Mouse (Mus musculus): ENCODE results near the gene Nprl3. TPM values are rescaled to one million over a fixed set of nuclear protein-coding genes. Genes with fewer than 3 reads are reported as not detected.

The Nprl3 gene
- polyA plus RNA-seq, 1 experiment from 2014 or later = 50.2 TPM

DNA sequence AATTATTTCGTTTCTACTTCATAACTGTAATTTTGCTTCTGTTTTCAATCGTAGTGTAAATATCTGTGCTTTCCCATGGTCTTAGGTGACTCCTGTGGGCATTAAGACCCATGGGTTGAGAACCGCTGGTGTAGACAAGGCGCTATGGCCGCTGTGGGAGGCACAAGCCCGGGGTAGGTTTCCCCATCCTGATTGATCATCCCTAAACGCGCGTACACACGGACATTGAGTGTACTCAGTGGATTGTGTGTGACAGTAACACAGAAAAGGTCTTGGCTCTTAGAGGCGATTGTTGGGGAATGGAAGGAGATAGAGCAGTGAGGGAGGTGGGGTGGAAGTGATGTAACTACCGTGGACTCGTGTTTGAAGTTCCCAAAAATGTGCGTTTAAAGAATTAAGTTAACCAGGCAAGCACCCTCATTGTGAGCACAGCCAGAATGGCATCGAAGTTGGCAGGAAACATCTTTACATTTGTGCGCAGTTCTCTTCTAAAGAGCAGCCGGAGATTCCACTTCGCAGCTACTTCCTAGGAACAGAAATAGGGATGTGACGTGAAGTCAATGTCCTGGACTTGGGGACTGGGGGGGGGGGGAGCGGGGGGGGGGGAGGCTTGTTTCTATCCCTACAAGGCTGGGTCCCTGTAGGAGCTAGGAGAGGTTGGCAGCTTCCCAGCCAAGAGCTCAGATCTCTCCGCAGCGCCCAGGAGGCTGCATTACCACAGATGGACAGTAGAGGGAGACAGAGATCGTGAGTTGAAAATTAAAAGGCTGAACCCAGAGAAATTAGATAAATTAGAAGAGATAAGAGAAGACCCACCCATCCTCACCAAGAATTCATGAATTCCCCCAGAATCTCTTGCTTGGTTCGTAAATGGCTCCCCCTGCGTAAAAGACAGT lies 85.3 kb downstream of the Nprl3 start:
- H3K4me1 ChIP-seq (ENCODE audit: insufficient read depth, low read length) = no peaks in the 10 kb centered on the region
- H3K36me3 ChIP-seq (ENCODE audit: insufficient read depth, low read length) = no peaks in the 10 kb centered on the region
- 0 out of 2 replicates have a peak, but pooled peaks cover 3% of the 10 kb centered on the region for H3K27me3 ChIP-seq (ENCODE audit: insufficient read depth, low read length)
- WGBS = 48% methylated on average over 25 of the region's 25 CpGs
- no peak overlapping the region for H3K4me2 ChIP-seq (replicated peaks; ENCODE audit: low read depth, low read length)
- H3K4me3 ChIP-seq (ENCODE audit: low read length) = no peak overlapping the region
- 0 out of 2 replicates have a peak, but pooled peaks cover 1% of the 10 kb centered on the region for H3K9me3 ChIP-seq (ENCODE audit: low read length)
- H3K9ac ChIP-seq (replicated peaks; ENCODE audit: low read length) = no peak overlapping the region
- no peak overlapping the region for H3K27ac ChIP-seq (ENCODE audit: low read length)
- no peak for ATAC-seq (ENCODE audit: low FRiP score, low TSS enrichment)

- WGBS = 80% methylated on average over 4 of the region's 4 CpGs
Observed at GRCm38 (mm10) chr11:32181246-32181645, 86.3 kb downstream of the Nprl3 start.

GRCm38 (mm10) chr11:32178506-32178905 lies 89.0 kb downstream of the Nprl3 start:
- WGBS = 88% methylated on average over 1 of the region's 1 CpGs
- H3K9ac ChIP-seq (replicated peaks; ENCODE audit: low read length) = no peak overlapping the region
- H3K27me3 ChIP-seq (ENCODE audit: insufficient read depth, low read length) = 0 out of 2 replicates have a peak, but pooled peaks cover 3% of the 10 kb centered on the region
- H3K9me3 ChIP-seq (ENCODE audit: low read length) = no peaks in the 10 kb centered on the region
- H3K36me3 ChIP-seq (ENCODE audit: insufficient read depth, low read length) = no peaks in the 10 kb centered on the region
- no peak overlapping the region for H3K4me3 ChIP-seq (ENCODE audit: low read length)
- ATAC-seq (ENCODE audit: low FRiP score, low TSS enrichment) = no peak
- H3K4me2 ChIP-seq (replicated peaks; ENCODE audit: low read depth, low read length) = no peak overlapping the region
- H3K27ac ChIP-seq (ENCODE audit: low read length) = no peak overlapping the region
- no peaks in the 10 kb centered on the region for H3K4me1 ChIP-seq (ENCODE audit: insufficient read depth, low read length)

More at GRCm38 (mm10) chr11:32181246-32181645, 86.3 kb downstream of the Nprl3 start:
- Histone ChIP-seq H3K27ac (ENCODE audit: low read length) (no peak overlapping the region), H3K27me3 (ENCODE audit: insufficient read depth, low read length) (0 out of 2 replicates have a peak, but pooled peaks cover 3% of the 10 kb centered on the region), H3K4me2 (replicated peaks; ENCODE audit: low read depth, low read length) (no peak overlapping the region), H3K4me3 (ENCODE audit: low read length) (no peak overlapping the region), H3K4me1 (ENCODE audit: insufficient read depth, low read length) (no peaks in the 10 kb centered on the region), H3K9me3 (ENCODE audit: low read length) (no peaks in the 10 kb centered on the region), H3K9ac (replicated peaks; ENCODE audit: low read length) (no peak overlapping the region), H3K36me3 (ENCODE audit: insufficient read depth, low read length) (no peaks in the 10 kb centered on the region)
- no peak for ATAC-seq (ENCODE audit: low FRiP score, low TSS enrichment)

Other genes with a start within 250 kb of the Nprl3 start
- 0.04 TPM in 1 of 2 replicates, not detected in the other for gene Il9r, start 67.4 kb downstream of the Nprl3 start, polyA plus RNA-seq (2015; fragmentation: Nextera tagmentation; extraction: Ambion mirVana)
- gene Snrnp25, start 62.3 kb downstream of the Nprl3 start, polyA plus RNA-seq (2015; fragmentation: Nextera tagmentation; extraction: Ambion mirVana) = 56.6 and 61.1 TPM in 2 replicates
- 61.9 and 62.1 TPM in 2 replicates for gene Rhbdf1, start 45.4 kb downstream of the Nprl3 start, polyA plus RNA-seq (2015; fragmentation: Nextera tagmentation; extraction: Ambion mirVana)
- 38.3 and 42.4 TPM in 2 replicates for gene Mpg, start 41.2 kb downstream of the Nprl3 start, polyA plus RNA-seq (2015; fragmentation: Nextera tagmentation; extraction: Ambion mirVana)
- 20.0 and 23.7 TPM in 2 replicates for gene Hba-x, start 8.7 kb upstream of the Nprl3 start, polyA plus RNA-seq (2015; fragmentation: Nextera tagmentation; extraction: Ambion mirVana)
- gene Hba-a1, start 15.8 kb upstream of the Nprl3 start, polyA plus RNA-seq (2015; fragmentation: Nextera tagmentation; extraction: Ambion mirVana) = 4,198 and 4,493 TPM in 2 replicates
- gene Hbq1b, start 19.3 kb upstream of the Nprl3 start, polyA plus RNA-seq (2015; fragmentation: Nextera tagmentation; extraction: Ambion mirVana) = 1.1 and 1.5 TPM in 2 replicates
- gene Hba-a2, start 28.8 kb upstream of the Nprl3 start, polyA plus RNA-seq (2015; fragmentation: Nextera tagmentation; extraction: Ambion mirVana) = 10,418 and 11,416 TPM in 2 replicates
- 0.37 and 0.78 TPM in 2 replicates for gene Hbq1a, start 32.4 kb upstream of the Nprl3 start, polyA plus RNA-seq (2015; fragmentation: Nextera tagmentation; extraction: Ambion mirVana)
- gene Sh3pxd2b, start 80.1 kb upstream of the Nprl3 start, polyA plus RNA-seq (2015; fragmentation: Nextera tagmentation; extraction: Ambion mirVana) = 17.7 and 20.8 TPM in 2 replicates
- 45.1 and 45.6 TPM in 2 replicates for gene Ubtd2, start 187.7 kb upstream of the Nprl3 start, polyA plus RNA-seq (2015; fragmentation: Nextera tagmentation; extraction: Ambion mirVana)